Mouse (Mus musculus) C2C12 (cell line): ENCODE results near the gene Ranbp3.

Experiments used
- CEBPB ChIP-seq: IDR thresholded peaks from one replicate; pipeline ENCODE4 v1.6.1; 2011; ENCODE audit warnings: low read depth, mild to moderate bottlenecking, control low read depth, moderate library complexity
- CTCF ChIP-seq: IDR thresholded peaks from one replicate; pipeline ENCODE4 v1.5.1; 2011; ENCODE audit not compliant: control insufficient read depth, insufficient read depth, insufficient read length
- FOSL1 ChIP-seq: IDR thresholded peaks from one replicate; pipeline ENCODE4 v1.8.0; 2011; ENCODE audit warnings: mild to moderate bottlenecking, low read length; ENCODE audit not compliant: poor library complexity, insufficient read depth, severe bottlenecking
- MAX ChIP-seq: IDR thresholded peaks from one replicate; pipeline ENCODE4 v1.6.1; 2011; ENCODE audit warnings: mild to moderate bottlenecking, control low read depth
- MYOD1 ChIP-seq: IDR thresholded peaks from one replicate; pipeline ENCODE4 v1.6.1; 2011; ENCODE audit warnings: low read depth; ENCODE audit not compliant: control insufficient read depth, insufficient read length
- MYOG ChIP-seq: IDR thresholded peaks from one replicate; pipeline ENCODE4 v1.6.1; 2011; ENCODE audit not compliant: control insufficient read depth, insufficient read length; ENCODE audit errors: extremely low read depth
- USF1 ChIP-seq: IDR thresholded peaks from one replicate; pipeline ENCODE4 v1.6.1; 2011; ENCODE audit warnings: low read depth, mild to moderate bottlenecking, control low read depth, moderate library complexity

- TF ChIP-seq CTCF (no peak), MAX (no peak), USF1 (no peak), FOSL1 (no peak), CEBPB (no peak), MYOD1 (no peak), MYOG (no peak)
These were observed 86.2 kb downstream of the Ranbp3 start for GRCm38 (mm10) chr17:56759261-56759660.
